Mouse (Mus musculus): Measurements from ENCODE around the gene Adra1d.

DNA sequence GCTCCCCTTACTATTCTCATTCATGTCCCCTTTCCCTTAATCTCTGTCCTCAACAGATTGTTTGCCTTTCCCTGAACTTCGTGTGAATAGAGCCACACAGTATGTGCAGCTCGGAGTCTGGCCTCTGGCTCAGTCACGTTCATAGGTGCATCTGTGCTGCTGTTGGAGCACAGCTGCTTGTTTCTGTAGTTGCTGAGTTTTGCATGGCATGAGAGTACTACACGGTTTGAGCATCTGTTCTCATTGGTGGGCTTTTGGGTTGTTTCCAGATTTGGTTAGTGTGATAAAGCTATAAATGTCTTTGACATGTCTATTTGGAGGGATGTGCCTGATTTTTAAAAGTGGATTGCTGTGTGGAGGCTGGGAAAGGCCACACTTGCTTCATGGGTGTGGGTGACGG lies 51.6 kb downstream of the Adra1d start:
- no peak for TF ChIP-seq EP300 (IDR thresholded peaks at IDR 0.05; ENCODE audit: low read depth)
- no peak for TF ChIP-seq CTCF (IDR thresholded peaks at IDR 0.05; ENCODE audit: low read depth)

Data from heart, postnatal 0 days (tissue).